Mouse (Mus musculus) spleen, postnatal 36 days (tissue): ENCODE data around the gene Shank1.

Source experiments
- DNase-seq, 2 experiments: peaks; one replicate each; pipeline ENCODE4 v3.0.0; 2022; ENCODE audit warnings: low spot score in 2 of 2, mixed read lengths in 1 of 2

Shank1 gene

GRCm38 (mm10) chr7:44304775-44305641 is 5.0 kb upstream of the Shank1 start:
- DNase-seq = peak; percentile 96 to 97

DNA sequence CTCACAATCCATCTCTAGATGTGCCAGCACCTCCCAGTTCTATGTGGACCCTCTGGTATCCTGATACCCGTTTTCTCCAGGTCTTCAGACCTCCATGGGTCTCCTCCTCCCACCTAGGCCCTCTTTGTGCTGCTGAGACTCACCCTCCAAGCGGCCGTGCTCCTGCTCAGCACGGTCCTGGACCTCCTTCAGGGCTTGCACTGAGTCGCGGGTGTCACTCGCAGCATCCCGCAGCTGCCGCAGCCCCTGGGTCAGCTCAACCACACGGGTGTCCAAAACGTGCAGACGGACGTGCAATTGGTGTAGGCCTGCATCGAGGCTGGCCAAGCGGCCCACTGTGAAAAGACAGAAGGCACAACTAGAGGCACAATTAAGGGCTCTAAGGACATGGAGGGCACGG is 4.4 kb upstream of the Shank1 start:
- DNase-seq = no peak

GRCm38 (mm10) chr7:44306516-44307240 is 3.4 kb upstream of the Shank1 start, which contains the start of gene Clec11a:
TSS of gene Clec11a (minus strand) at chr7:44306902.
- DNase-seq = no peak

GRCm38 (mm10) chr7:44307261-44308020 is 2.6 kb upstream of the Shank1 start:
- DNase-seq = no peak

DNA sequence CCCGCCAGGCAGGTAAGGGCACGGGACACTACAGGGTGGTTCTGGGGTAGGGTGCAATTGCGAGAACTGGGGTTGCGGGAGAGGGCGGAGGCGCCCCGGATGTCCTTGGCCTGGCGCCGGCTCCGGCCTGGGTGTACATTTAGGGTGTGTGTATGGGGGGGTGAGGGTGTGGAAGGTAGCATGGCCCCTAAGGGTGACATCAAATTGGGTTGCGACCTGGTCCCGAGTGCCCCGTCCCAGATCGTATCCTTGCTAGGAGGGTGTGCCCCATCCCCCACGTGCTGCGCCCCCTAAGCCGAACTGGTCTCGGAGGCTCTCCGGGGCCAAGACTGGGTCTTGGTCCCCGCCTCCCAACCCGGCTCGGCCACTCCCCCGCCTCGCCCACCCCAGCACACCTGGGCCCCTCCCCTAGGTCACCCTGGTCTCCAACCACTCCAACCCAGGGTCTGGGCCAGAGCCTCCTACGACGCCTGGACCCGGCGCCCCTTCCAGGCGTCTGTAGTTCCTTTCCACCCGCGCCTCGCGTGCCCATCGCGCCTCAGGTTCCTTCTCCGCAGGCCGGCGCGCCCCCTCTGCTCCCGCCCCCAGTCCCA is 328 bp downstream of the Shank1 start:
- DNase-seq = peak; percentile 14 to 22

DNA sequence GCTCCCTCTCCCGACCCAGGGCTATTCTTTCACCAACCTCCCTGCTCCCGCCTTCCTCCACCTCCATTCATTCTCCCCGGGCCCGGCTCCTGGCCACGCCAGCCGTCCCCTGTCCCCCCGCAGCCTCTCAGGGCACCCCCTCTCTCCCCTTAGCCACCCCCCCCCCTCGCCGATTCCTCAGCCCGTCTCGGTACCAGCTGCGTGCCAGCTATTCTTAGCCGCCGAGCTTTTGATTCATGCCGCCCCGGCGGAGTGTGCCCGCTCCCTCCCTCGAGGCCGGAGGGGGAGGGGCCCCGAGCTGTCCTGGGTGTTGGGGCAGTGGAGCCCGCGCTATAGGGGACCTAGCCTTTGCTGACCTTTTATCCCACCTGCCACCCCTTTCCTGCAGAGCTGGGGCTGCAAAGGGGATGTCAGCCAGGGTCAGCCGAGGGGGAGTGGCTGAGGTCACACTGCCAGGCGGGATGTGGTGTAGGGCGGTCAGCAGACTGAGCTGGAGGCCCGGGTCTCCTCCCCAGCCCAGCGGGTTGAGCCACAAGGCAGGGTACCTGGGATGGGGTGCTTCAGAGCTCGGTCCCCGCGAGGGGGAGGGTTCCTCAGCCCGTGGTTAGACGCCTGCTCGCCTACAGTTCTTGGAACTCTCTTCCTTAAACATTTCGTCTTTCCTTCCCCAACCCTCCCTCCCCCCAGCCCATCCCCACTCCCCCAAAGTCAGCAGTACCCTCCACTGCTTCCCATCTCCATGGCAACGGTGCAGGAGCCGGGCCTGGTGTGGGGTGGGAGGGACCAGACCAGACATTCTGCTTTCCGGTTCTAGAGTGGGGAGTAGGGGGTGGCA is 1.0 kb downstream of the Shank1 start:
- peak; percentile 52 to 66 for DNase-seq

- DNase-seq = peak; percentile 85 to 87
Measured at GRCm38 (mm10) chr7:44311713-44312304, 1.8 kb downstream of the Shank1 start.

DNA sequence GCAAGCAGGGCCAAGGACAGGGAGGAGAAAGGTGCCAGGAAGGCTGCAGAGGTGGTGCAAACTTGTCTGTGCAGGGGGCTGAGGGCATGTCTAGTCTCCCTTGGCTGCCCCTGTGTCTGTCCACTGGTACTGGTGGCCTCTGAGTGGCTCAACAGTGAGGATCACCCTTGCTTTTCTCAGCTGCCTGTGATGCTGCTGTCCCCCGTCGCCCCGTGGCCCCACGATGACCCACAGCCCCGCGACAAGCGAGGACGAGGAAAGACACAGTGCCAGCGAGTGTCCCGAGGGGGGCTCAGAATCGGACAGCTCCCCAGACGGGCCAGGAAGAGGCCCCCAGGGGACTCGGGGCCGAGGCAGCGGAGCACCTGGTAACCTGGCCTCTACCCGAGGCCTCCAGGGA is 2.4 kb downstream of the Shank1 start:
- DNase-seq = no peak

DNA sequence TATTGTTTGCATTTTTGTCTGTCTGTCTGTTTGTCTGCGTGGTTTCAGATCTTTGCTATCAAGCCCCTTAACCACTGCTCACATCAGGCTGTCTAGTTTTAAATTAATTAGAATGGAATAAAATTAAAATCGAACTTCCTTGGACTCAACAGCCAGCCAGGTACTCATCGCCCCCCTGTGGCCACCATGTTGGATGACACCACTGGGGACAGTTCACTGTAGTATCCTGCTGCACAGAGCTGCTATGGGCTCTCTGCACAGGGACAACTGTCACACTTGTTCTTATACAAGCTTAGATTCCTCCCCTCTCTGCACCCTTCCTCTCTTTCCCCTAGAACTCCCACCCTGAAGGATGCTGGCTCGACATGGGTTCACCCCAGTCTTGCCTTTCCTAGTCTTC is 7.9 kb downstream of the Shank1 start:
- peak; percentile 17 to 25 for DNase-seq

GRCm38 (mm10) chr7:44320886-44321285 is 10.8 kb downstream of the Shank1 start:
- DNase-seq = no peak

DNA sequence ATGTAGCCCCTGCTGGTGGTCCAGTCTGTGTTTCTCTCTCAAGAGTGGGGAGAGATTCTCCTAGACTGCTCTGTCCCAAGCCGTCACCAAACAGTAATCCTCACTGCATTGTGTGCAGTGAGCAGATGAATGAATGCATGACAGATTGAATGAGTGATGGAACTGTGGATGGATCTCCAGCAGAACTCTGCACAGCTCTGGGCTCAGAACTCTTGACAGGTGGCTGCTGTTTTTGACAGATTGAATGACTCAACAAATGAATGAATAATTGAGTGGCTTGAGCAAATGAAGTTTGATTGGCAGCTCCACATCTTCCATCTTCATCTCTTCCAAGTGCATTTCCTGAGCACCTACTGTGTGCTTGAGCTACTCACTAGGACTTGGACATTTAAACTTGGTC is 12.2 kb downstream of the Shank1 start:
- DNase-seq = no peak

DNA sequence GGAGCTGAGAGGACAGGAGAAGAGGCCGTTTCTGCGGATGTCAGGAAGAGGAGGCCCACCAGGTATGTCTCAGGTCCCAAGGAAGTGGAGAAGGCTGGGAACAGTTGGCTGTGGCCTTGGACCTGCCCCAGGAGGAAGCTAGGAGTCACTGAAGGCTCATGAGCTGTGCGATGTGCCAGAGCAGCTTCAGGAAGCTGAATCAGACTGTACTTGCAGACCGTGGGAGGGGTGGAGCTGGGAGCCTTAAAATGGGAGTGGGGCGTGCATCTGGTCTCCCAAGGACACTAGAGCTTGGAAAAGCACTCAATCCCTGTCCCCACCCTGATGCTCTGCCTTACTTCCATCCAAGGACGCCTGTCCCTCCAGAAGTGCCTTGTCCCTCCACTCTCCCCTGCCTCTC is 16.6 kb downstream of the Shank1 start:
- DNase-seq = no peak

DNA sequence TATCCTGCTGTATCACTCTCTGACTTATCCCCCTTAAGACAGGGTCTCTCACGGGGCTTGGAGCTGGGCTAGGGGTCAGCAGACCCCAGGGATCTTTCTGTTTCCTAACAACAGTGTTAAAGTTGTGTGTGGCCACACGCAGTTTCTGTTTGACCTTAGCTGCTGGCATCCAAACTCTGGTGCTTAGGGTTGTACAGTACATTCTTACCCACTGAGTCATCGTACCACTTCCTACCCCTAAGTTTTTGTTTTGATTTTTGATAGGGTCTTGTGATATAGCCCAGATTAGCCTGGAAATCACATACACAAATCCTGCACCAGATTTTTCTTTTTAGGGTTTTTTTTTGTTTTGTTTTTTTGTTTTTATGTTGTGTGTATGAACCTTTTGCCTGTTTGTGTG is 22.3 kb downstream of the Shank1 start:
- DNase-seq = no peak

DNA sequence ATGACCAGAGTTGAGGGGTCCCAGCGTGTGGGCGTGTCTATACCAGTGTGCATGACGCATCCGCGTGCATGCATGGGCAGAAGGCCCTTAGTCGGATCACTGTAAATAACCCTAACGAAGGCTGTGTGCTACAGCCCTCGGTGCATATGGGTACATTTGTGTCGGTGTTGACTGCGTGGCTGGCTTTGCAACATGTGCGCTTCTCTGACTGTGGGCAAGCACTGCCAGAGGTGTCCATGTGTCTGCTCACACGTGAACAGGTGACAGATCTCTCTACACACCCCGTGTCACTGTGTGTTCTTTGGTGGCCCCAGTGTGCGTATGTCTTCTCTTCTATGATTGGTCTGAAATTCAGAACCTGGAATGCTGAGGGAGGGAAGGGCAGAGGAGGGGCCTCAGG is 24.1 kb downstream of the Shank1 start:
- DNase-seq = no peak

DNA sequence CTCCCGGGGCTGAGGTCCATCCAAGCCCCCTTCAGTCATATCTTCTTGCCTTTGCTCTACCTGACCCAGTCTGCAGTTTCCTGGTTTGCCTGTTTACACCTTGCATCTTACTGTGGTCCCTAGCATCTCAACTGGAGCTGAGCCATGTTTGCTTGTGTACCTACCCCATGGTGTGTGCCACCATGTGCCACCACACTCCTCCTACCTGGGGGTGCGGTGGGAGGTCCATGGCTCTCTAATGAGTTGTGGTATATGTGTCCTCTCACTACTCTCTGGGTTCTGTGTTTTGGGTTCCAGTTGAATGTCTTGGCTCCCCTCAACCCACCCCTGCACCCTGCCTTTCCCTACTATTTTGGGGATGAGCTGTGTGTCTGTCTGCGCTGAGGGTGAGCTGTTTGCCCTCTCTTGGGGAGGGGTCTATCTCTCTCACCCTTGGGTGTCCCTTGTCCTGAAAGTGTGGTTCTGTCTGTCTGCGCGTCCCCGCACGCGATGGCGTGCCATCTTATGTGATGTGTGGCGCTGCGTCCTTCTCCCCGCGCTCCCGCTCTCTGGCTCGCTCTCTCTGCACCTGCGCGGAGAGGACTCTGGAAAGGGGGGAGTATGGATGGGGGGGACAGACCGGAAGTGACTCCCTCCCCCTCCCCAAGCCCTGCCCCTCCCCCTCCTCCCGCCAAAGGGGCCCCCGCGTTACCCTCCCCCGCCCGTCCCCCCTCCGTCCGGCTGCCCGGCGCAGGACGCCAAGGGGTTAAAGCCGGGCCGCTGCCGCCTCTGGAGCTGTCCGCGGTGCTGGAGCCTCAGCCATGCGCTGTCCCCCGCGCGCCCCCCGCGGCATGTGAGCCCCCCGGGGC is 25.2 kb downstream of the Shank1 start:
- no peak for DNase-seq

- DNase-seq = no peak
Measured at GRCm38 (mm10) chr7:44336046-44337021, 26.3 kb downstream of the Shank1 start.

GRCm38 (mm10) chr7:44337121-44337849 is 27.2 kb downstream of the Shank1 start:
- no peak for DNase-seq

DNA sequence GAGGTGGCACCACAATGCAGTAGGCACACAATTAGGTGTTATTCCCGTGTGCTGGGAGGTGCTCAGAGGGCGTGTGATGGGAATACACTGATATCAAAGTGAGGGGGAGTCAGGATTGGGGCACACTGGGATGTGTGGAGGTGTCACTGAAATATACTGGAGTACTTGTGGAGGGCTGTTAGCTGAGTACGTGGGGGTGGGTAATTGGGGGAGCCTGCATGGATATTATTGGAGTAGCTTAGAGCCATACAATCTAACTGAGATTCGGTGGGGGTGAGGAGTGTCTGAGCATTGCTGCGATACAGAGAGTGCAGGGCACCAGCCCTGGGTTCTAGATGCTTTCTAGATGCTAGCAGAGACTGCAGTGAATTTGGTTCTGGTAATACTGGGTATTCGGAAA is 30.2 kb downstream of the Shank1 start:
- no peak for DNase-seq
